Mouse (Mus musculus) midbrain, embryonic 14.5 days (tissue): ENCODE measurements at regions not wholly inside any gene's neighbourhood (a gene's known extent, or its start where the extent isn't known, plus 50 kb on each side); places are given as distances from the start of the nearest gene placed in this dataset.

Experiments
- ATAC-seq: fragments of 200-750 bp; cut with Nextera tagmentation; 2 replicates; pipeline ENCODE4 v1.8.0; 2017; ENCODE audit warnings: moderate number of reproducible peaks, moderate library complexity; ENCODE audit not compliant: low FRiP score, low TSS enrichment
- DNase-seq: peaks from one replicate; pipeline ENCODE4 v3.0.0-alpha.2; 2015
- H3K27ac ChIP-seq: fragments of 300-500 bp; sonication (generic); replicated peaks from 2 replicates; pipeline ENCODE4 v1.5.1; 2014; ENCODE audit warnings: mild to moderate bottlenecking, low read depth, low read length, moderate library complexity
- H3K27me3 ChIP-seq: fragments of 300-500 bp; sonication (generic); 2 replicates; pipeline ENCODE4 v1.6.1; 2014; ENCODE audit warnings: low read length, control low read depth, mixed read lengths; ENCODE audit not compliant: control insufficient read depth, insufficient read depth
- H3K36me3 ChIP-seq: fragments of 300-500 bp; sonication (generic); 2 replicates; pipeline ENCODE4 v1.6.1; 2014; ENCODE audit warnings: low read length, control low read depth; ENCODE audit not compliant: control insufficient read depth, insufficient read depth
- H3K4me1 ChIP-seq: fragments of 300-500 bp; sonication (generic); 2 replicates; pipeline ENCODE4 v1.6.1; 2014; ENCODE audit warnings: mild to moderate bottlenecking, antibody characterized with exemption, low read length, control low read depth; ENCODE audit not compliant: control insufficient read depth, insufficient read depth
- H3K4me2 ChIP-seq: fragments of 300-500 bp; sonication (generic); 2 replicates; pipeline ENCODE4 v1.6.1; 2014; ENCODE audit warnings: mild to moderate bottlenecking, low read length, moderate library complexity
- H3K4me3 ChIP-seq: fragments of 300-500 bp; sonication (generic); replicated peaks from 2 replicates; pipeline ENCODE4 v1.5.1; 2014; ENCODE audit warnings: low read depth, low read length
- H3K9ac ChIP-seq: fragments of 300-500 bp; sonication (generic); replicated peaks from 2 replicates; pipeline ENCODE4 v1.6.1; 2014; ENCODE audit warnings: mild to moderate bottlenecking, low read length, moderate library complexity
- H3K9me3 ChIP-seq: fragments of 300-500 bp; sonication (generic); 2 replicates; pipeline ENCODE4 v1.6.1; 2016; ENCODE audit warnings: low read length, control low read depth, mixed read lengths; ENCODE audit not compliant: control insufficient read depth
- WGBS: fragments of 180-500 bp; shearing (Covaris S2); extraction: QIAGEN DNeasy Blood & Tissue Kit; methylation state at CpG from one replicate; pipeline ENCODE4 v1.1.7; 2014; 5-methylcytosine and 5-hydroxymethylcytosine counted together

- DNase-seq (no peak), ATAC-seq (no peak)
- Histone ChIP-seq H3K27ac (no peak overlapping the region), H3K9me3 (no peaks in the 10 kb centered on the region), H3K4me3 (no peak overlapping the region), H3K4me1 (no peaks in the 10 kb centered on the region), H3K27me3 (no peaks in the 10 kb centered on the region), H3K4me2 (no peak overlapping the region), H3K9ac (no peak overlapping the region), H3K36me3 (no peaks in the 10 kb centered on the region)
- 62% methylated on average over 12 of the region's 12 CpGs for WGBS
These were observed 136.1 kb upstream of the Zfp703 start for GRCm38 (mm10) chr8:26840745-26841680.

GRCm38 (mm10) chr8:26843714-26844113 is 133.4 kb upstream of the Zfp703 start:
- ATAC-seq = no peak
- DNase-seq = no peak
- no peaks in the 10 kb centered on the region for H3K4me1 ChIP-seq
- no peak overlapping the region for H3K27ac ChIP-seq
- no peaks in the 10 kb centered on the region for H3K27me3 ChIP-seq
- no peak overlapping the region for H3K4me3 ChIP-seq
- 74% methylated on average over 6 of the region's 6 CpGs for WGBS
- no peaks in the 10 kb centered on the region for H3K9me3 ChIP-seq
- H3K9ac ChIP-seq = no peak overlapping the region
- H3K4me2 ChIP-seq = no peak overlapping the region
- no peaks in the 10 kb centered on the region for H3K36me3 ChIP-seq

GRCm38 (mm10) chr8:26844132-26844808 is 132.9 kb upstream of the Zfp703 start:
- no peaks in the 10 kb centered on the region for H3K4me1 ChIP-seq
- WGBS = 67% methylated on average over 8 of the region's 8 CpGs
- ATAC-seq = no peak
- no peaks in the 10 kb centered on the region for H3K27me3 ChIP-seq
- H3K27ac ChIP-seq = no peak overlapping the region
- no peaks in the 10 kb centered on the region for H3K36me3 ChIP-seq
- no peak for DNase-seq
- no peak overlapping the region for H3K4me3 ChIP-seq
- H3K4me2 ChIP-seq = no peak overlapping the region
- no peaks in the 10 kb centered on the region for H3K9me3 ChIP-seq
- H3K9ac ChIP-seq = no peak overlapping the region

- Histone ChIP-seq H3K9me3 (no peaks in the 10 kb centered on the region), H3K4me2 (no peak overlapping the region), H3K9ac (no peak overlapping the region), H3K27me3 (no peaks in the 10 kb centered on the region), H3K4me3 (no peak overlapping the region), H3K4me1 (no peaks in the 10 kb centered on the region), H3K36me3 (no peaks in the 10 kb centered on the region), H3K27ac (no peak overlapping the region)
- WGBS = 97% methylated on average over 6 of the region's 6 CpGs
- ATAC-seq (no peak), DNase-seq (no peak)
These were observed 132.3 kb upstream of the Zfp703 start for GRCm38 (mm10) chr8:26844809-26845143.

GRCm38 (mm10) chr8:26845481-26846194 is 131.5 kb upstream of the Zfp703 start:
- WGBS = 67% methylated on average over 11 of the region's 11 CpGs
- Histone ChIP-seq H3K4me2 (no peak overlapping the region), H3K9me3 (no peaks in the 10 kb centered on the region), H3K36me3 (no peaks in the 10 kb centered on the region), H3K9ac (no peak overlapping the region), H3K4me1 (no peaks in the 10 kb centered on the region), H3K4me3 (no peak overlapping the region), H3K27me3 (no peaks in the 10 kb centered on the region), H3K27ac (no peak overlapping the region)
- DNase-seq (no peak), ATAC-seq (no peak)

DNA sequence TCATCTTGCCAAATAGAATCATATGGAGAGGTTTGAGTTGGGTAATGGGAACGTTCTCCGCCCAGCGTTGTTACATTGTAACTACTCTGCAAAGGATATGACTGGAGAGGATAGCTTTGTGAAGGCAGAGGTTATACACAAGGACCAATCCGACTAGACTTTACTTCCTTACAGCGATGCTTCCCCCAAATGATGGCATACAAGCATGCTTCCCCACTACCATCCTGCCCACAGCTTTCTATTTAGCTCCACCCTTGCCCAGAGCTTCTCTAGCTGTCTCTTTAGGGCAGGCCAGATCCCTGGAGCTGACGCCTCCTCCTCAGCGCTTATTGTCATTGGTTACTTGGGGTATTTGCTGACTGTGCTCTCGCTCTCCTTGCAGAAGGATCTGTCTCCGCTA is 130.1 kb upstream of the Zfp703 start:
- WGBS = 89% methylated on average over 9 of the region's 9 CpGs
- no peak overlapping the region for H3K27ac ChIP-seq

GRCm38 (mm10) chr8:26848098-26848772 is 128.9 kb upstream of the Zfp703 start:
- DNase-seq = no peak
- no peaks in the 10 kb centered on the region for H3K9me3 ChIP-seq
- no peak overlapping the region for H3K4me3 ChIP-seq
- 88% methylated on average over 17 of the region's 17 CpGs for WGBS
- H3K27me3 ChIP-seq = no peaks in the 10 kb centered on the region
- no peak overlapping the region for H3K9ac ChIP-seq
- H3K36me3 ChIP-seq = no peaks in the 10 kb centered on the region
- H3K4me1 ChIP-seq = no peaks in the 10 kb centered on the region
- ATAC-seq = no peak
- no peak overlapping the region for H3K4me2 ChIP-seq
- no peak overlapping the region for H3K27ac ChIP-seq

More for the DNA sequence above, 130.1 kb upstream of the Zfp703 start:
- Histone ChIP-seq H3K9ac (no peak overlapping the region), H3K27me3 (no peaks in the 10 kb centered on the region), H3K4me3 (no peak overlapping the region), H3K4me1 (no peaks in the 10 kb centered on the region), H3K36me3 (no peaks in the 10 kb centered on the region), H3K9me3 (no peaks in the 10 kb centered on the region), H3K4me2 (no peak overlapping the region)
- no peak for DNase-seq
- ATAC-seq = no peak

DNA sequence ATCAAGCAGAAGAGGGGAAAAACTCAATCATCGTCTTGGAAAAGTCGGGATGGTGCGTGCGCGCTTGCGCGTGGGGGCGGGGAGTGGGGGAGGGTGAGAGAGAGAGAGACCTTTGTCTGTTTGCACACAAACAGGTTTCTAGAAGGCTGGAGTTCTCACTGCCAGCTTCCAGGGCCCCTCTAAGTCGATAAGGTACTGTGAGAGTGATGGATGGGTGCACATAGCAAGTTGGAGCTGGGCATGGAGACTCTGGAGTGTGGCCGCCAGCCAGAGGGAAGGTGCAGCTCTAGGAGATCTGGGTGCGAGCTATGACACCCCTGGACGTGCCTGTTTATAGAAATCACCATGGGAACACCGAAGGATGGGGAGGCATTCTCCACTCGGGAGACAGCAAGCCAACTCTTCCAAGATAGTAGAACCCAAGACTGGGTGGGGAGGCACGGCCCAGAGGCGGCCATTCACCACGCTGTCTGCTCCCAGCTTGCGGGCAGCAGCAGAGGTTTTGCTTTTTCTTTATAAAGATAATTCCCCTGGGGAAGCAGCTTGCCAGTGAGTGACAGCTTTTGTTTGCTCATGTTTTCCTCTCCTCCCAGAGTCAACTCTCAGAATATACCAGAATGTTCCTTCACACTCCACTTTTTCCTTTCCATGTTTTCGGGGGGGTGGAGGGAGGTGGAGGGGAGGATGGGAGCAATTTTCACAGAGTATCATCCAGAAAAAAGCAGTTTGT is 128.0 kb upstream of the Zfp703 start:
- Histone ChIP-seq H3K36me3 (no peaks in the 10 kb centered on the region), H3K9me3 (no peaks in the 10 kb centered on the region), H3K27ac (no peak overlapping the region), H3K27me3 (no peaks in the 10 kb centered on the region), H3K9ac (no peak overlapping the region), H3K4me1 (no peaks in the 10 kb centered on the region), H3K4me2 (no peak overlapping the region), H3K4me3 (no peak overlapping the region)
- 71% methylated on average over 19 of the region's 19 CpGs for WGBS
- DNase-seq = peak; percentile 44
- no peak for ATAC-seq
